Mouse (Mus musculus) heart, postnatal 25 days (tissue): ENCODE results near the gene Abhd5. TPM values are rescaled to one million over a fixed set of nuclear protein-coding genes. Genes with fewer than 3 reads are reported as not detected.

Experiments
- DNase-seq: peaks from one replicate; pipeline ENCODE4 v3.0.0; 2022; ENCODE audit warnings: low spot score
- intact Hi-C: fragments of 180-260 bp; cut with DNase I; formaldehyde crosslinking; loops from one replicate; pipeline ENCODE4 v1.15.1; 2025
- total RNA-seq, 2 experiments: library from RNA; stranded (reverse); gene quantifications; 2 replicates each; pipeline ENCODE4 v1.2.3; 2021

The Abhd5 gene
- total RNA-seq, 2 experiments from 2014 or later = 62.2 to 64.2 TPM

DNA sequence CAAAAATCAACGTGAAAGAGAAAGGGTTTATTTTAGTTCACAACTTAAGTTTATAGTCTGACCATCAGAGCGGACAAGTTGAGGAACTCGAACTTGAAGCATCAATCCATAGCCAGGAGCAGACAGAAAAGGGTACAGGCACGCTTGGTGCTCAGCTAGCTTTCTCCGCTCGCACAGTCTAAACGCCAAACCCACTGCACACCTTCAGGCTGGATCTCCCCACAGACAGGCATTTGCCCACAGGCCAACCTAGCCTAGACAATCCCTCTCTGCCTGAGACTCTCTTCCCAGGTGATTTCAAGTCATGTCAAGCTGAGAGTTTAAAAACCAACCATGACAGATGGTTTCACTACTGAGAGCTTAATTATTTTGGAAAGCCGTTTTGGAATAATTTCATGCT is 6.8 kb upstream of the Abhd5 start:
- intact Hi-C loops = no loop called here
- DNase-seq = no peak

DNA sequence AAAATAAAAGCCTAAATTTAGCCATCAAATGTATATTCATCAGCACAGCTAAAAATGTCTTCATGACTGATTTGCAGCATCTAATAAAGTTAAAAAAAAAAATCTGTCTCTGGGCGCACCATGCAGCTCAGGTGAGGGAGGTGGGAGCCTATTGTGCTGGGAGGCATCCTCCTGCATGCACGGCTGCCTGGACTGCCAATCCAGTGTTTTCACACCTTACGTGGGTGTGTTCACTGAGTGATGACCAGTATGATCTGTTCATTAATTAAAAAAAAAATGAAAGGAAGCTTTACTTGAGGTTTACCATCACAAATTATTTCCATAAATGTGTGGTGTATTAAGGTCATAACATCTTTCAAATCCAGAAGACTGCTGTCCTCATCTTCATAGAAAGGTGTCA is 6.1 kb upstream of the Abhd5 start:
- DNase-seq = no peak
- intact Hi-C loops = no loop called here

DNA sequence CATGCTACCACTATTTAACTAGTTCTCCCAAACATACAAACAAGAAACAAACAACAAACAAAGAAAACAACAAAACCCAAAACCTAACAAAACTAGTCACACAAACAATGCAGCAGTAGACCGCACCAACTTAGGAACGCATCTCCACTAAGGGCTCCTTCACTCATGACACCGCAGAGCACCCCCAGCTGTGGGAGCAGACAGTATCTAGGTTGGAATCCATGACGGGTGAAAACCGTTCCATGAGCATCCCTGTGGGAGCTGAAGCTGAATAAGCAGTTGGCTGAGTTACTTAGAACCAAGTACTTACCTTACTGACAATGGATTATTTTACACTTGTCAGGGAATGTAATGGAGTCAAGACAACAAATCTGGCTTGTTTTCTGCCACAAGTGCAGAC is 5.3 kb upstream of the Abhd5 start:
- intact Hi-C loops = no loop called here
- no peak for DNase-seq

DNA sequence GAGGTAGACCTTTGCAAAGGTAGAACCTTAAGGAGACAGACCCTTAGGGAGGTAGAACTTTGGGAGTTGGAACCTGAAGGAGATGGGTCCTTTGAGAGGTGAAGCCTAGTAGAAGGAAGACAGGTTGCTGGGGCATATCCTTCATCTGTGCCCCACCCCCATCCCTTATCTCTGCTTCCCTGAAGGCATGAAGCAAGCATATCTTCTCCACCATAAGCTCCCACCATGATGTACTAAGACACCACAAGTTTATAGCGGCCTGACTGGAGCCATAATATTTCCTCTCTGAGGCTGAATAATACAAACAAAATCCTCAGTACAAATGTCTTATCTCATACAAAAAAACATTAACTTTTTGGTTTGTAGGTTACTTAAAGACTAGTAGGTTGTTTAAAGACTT is 3.5 kb upstream of the Abhd5 start:
- intact Hi-C loops = no loop called here

DNA sequence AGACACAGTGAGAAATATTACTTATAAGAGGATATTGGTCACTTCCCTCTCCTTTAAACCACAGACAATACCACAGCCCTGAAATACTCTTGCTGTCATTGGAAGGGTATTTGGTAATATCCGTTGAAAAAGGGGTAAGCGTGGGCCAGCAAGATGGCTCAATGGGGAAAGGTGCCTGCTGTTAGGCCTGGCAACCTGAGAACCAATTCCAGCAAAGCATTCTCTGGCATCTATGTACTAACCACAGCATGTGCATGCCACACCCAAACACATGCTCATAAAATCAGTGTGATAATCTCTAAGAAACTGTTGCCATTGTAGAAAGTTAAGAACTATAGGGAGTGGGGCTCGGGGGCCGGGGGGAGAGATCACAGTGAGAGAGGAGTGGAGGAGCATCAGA is 2.1 kb upstream of the Abhd5 start:
- no peak for DNase-seq
- intact Hi-C loops = no loop called here

More for the DNA sequence above, 3.5 kb upstream of the Abhd5 start:
- DNase-seq = no peak

DNA sequence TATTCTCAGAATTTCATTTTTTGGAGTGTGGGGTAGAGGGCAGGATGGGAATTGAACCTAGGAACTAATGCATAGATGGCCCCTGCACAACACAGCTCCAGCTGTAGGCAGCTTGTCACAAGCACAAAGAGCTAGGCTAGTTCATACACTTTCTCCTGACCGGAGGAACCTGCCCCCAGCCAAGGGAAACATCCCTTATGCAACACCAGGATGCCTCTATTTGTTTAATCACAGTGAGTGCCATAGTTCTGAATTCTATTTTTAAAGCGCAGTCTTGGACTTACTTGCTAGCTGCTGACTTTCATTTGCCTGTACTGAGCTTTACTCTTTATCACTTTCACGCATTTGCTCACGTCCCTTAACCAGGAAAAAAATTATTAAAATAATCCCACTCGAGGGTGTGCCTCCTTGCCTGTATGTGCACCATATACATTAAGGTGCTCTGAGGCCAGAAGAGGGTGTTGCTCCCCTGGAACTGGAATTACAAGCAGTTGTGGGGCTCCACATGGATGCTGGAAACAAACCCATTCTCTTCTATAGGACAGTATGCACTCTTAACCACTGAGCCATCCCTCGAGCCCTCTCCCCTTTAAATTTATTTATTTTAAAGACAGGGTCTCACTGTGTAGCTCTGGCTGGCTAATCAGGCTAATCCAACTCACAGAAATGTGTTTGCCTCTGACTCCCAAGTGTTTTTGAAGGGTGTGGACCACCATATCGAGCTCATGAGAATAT is 845 bp upstream of the Abhd5 start:
- intact Hi-C loops = loop anchor here (5.0 kb wide), 1 partner anchor 38 kb away; no protein-coding TSS in a partner anchor
- no peak for DNase-seq

DNA sequence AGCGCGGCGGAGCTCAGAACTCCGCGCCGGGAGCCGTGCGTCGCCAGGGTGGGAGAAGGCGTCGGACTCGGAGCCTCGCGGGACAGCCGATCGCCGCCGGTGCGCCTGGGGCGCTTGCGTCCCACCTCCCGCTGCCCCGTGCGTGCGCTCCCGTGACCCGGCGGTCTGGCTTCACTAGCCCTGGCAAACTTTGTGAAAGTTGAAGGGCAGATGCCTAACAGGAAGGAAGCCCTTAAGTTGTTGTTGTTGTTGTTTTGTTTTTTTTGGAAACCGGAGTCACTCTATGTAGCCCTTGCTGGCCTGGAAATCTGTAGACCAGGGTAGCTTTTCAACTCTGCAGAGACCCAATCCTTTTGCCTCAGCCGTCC is 601 bp downstream of the Abhd5 start:
- DNase-seq = no peak
- intact Hi-C loops = loop anchor here (5.0 kb wide), 1 partner anchor 40 kb away; no protein-coding TSS in a partner anchor

DNA sequence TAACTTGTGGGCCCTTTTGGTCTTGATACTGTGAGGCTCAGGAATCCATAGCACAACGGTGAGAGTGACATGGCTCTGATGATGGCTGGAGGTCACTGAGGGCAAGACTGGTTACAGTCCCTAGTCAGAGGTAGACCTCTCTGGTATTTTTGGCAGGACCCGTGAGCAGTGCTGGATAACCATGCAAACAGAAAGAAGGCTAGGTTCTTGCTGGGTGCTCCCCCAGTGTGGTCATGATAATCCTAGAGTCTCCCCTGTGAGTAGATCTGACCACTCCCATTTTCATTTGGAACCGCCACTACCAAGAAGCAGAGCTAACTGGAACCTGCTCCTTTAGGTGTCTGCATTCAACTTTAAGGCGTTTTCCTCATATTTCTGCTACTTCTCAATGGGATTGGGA is 1.5 kb downstream of the Abhd5 start:
- intact Hi-C loops = loop anchor here (5.0 kb wide), 1 partner anchor 41 kb away; no protein-coding TSS in a partner anchor
- no peak for DNase-seq

DNA sequence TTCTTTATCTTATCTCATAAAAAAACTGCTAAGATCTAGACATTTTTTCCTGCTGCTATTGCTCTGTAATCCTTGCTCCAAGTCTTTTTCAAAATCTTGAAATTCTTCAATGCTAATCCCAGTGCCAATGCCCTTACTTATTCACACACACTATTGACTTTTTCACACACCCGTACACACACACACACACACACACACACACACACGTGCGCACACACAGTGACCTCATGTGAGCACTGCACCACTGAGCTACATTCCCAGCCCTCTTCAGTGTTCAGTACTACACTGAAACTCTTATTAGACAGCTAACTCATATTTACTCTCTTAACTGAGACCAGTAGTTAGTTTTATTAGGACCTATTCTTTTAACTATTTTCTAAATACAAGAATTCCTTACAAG is 2.8 kb downstream of the Abhd5 start:
- DNase-seq = no peak
- intact Hi-C loops = loop anchor here (5.0 kb wide), 1 partner anchor 42 kb away; no protein-coding TSS in a partner anchor

DNA sequence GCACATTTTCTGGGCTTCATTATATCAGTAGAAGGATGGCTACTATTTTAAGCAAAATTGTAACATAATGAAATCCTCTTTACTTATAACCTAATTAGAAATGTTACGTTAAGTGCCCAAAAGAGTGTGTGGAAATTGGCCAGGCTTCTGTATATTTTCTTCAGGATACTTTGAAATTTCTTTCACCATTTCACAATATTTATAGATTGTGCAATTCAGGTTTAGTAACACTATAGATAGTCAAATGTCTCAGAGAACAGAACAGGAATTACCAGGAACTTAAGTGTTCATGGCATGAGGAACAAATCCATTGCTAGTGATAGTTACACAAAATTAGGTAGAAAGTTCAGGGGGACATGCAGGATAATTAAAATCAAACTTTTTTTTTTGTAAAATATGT is 5.7 kb downstream of the Abhd5 start:
- DNase-seq = no peak
- intact Hi-C loops = no loop called here

DNA sequence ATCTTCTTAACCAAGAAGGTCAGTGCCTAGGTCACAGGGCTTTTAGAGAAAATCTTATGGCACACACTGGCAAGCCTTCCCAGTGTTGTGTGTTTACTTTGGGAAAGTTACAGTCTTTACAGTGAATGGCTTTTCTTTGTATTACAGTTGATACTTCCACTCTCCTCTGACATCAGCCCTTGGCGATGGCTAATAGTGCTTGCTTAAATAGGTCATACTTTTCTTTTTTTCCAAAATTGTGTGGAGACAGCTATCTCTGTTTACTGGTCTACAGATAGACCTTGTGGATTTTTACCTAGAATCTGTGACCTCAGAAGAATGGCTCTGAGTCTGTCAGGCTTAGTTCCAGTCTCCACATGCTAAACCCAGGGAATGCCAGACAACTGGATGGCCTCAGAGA is 6.2 kb downstream of the Abhd5 start:
- DNase-seq = no peak
- intact Hi-C loops = no loop called here

DNA sequence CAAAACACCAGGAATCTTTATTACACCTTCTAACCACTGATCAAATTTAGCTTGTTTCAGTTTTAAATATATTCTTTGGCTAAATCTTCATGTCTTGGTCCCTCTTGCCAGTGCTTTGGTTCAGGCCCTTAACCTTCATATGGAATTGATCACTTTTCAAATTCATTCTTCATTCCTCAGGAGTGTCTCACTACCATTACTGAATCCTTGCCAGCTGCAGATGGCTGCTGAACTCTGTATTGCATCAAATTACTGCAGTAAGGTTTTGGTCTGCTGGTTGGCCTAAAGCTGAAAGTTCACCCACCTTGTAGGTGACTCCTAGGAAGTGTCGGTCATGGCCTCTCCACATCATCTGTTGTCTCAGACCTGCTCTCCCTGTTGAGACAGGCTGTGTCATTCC is 12.8 kb downstream of the Abhd5 start:
- intact Hi-C loops = no loop called here
- no peak for DNase-seq

DNA sequence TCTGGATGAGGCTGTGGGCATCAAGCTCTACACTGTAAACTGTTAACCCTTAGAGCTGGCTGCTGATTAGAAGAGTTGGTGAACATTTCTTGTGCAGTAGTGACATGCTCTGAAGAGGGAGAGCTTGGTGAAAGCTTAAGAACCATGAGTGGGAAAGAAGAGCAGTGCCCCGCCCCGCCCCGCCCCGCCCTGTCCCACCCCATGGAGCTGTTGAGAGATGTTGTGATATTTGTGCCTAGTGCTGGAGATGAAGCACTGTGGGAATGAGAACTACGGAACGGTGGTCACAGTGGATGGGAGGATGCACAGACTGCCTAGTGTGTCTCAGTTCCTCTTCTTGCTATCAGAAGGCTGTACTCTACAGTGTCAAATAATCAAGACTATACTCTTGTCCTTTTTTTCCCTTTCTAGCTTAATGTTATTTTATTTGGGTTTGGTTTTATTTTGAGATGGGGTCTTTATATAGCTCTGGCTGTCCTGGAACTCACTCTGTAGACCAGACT is 18.9 kb downstream of the Abhd5 start:
- DNase-seq = no peak
- intact Hi-C loops = no loop called here

DNA sequence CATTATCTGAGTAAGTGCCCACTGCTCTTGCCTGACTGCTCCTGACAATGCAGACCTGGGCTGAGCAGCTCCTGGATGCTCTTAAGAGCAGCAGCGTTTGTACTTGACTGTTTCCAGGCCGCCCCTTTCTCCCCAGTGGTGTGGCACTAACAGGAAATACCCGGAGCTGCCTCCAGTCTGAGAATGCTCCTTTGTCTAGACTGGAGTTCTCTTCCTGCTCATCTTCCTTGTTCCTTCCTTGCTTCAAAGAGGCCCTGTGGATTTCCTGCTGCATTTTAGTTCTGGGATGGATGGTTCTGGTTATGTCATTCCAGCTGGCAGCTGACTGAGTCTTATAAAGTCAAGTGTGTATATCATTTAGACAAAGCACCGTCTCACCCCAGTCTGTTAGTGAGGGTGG is 21.1 kb downstream of the Abhd5 start:
- no peak for DNase-seq
- intact Hi-C loops = no loop called here

DNA sequence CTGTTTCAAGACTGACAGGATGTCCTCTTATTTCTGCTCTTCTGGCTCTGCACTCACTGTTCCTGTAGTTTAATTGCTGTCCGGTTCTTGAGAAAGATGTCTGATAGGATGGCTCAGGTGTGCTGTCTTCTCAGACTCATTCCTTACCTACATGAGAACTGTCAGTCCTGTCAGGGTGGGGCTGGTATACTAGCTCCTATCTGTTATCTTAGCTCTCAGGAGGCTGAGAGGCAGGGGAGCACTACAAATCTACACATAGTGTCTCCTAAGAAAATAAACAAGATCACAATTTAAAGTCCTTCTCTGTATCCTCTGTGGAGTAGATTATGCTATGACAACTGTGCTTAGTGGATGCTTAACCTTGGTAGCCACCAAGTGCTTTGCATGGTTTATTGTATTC is 21.6 kb downstream of the Abhd5 start:
- no peak for DNase-seq
- intact Hi-C loops = no loop called here

DNA sequence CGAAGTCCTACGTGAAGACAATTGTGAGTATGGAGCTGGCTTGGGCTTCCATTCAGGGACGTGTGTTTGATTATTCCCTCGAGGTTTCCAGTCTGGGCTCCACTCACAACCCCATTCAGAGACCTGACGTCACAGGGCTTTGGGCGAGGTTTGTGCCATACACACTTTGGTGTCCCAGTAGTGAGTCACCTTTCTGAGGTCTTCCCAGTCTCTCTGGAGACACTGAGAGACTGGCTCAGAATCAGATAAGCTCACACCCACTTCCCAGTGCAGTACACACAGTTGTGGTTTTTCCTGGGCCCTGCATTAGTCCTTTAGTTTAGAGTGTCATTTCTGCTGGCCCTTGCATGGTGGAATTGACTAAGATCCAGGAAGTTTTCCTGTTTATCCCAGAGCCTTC is 27.6 kb downstream of the Abhd5 start:
- DNase-seq = no peak
- intact Hi-C loops = no loop called here

DNA sequence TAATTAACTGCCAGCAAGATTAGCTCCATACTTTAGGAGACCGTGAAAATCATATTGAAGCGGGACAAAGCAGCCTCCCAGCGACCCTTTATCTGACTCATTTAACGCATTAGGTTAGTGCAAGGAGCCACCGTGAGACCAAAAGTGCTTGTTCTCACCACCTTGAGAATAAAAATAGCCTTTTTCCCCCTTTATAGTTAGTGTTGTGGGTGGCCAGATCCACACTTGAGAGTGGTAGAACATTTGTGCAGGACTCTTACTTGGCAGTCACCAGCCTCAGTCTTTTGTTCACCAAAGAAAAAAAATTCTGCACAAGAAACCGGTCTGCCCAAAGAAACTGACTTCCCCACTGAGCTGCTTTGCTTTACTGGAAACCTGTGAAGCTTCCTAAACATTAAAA is 29.6 kb downstream of the Abhd5 start:
- intact Hi-C loops = no loop called here

DNA sequence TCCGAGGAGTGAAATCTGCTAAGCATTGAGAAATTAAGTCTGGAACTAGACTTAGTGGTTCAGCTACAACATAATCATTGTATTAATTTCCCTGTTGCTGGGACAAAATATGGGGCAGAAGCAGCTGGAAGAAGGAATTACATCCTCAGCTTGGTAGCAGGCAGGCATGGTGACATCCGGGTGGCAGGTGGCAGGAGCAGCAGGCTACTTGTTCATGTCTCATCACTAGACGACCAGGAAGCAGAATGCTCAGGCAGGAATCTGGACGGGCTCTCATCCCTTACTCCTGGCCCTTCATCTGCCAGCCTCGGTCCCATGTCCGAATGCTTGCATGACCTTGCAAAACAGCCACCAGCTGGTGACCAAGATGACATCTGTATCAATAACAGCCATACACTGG is 30.6 kb downstream of the Abhd5 start:
- no peak for DNase-seq
- intact Hi-C loops = no loop called here

More for the DNA sequence above, 29.6 kb downstream of the Abhd5 start:
- no peak for DNase-seq

DNA sequence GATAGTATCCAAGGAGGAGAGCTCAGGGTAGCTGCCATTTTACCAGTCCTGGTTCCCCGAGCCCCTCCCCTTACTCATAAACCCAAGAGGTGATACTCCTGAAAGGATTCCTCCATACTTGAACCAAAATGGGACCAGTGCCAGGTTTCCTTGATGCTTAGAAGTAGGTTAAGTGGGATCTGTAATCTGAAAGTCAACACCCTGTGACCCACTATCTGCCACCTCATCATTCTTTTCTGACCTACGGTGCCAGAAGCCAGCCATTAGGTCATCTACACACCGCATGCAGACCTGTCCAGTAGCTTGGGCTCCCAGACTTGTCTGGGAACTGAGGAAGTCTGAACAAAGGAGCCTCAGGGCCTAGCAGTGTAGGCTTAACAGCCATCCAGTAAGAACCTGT is 34.6 kb downstream of the Abhd5 start:
- intact Hi-C loops = no loop called here

DNA sequence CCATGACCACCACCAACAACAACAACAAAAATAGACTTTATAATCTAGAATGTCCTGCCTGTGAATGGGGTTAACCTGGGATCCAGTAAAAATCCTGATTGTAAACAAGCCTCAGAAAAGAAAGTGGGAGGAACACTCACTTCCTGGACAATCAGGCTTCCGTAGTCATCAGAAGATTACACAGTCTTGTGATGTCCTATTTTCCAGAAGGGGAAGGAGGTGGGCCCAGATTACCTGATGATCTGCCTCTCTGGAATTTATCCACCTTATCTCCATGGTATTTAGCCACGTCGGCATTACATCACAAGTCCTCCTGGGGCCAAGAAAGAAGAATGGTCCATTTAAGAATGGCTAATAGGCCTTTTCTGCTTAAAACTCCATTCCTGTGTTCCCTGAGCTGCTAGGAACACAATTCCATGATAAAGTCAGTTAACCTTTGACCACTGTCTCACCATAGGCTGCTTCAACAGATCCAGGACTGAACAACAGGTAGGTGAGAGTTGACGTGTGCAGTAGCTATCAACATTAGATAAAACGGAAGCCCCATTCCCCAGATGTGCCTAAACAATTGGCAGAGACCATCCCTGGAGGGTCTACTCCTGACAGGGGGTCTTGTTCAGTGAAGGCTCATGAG is 38.0 kb downstream of the Abhd5 start:
- no peak for DNase-seq
- intact Hi-C loops = no loop called here

More for the DNA sequence above, 34.6 kb downstream of the Abhd5 start:
- DNase-seq = no peak

DNA sequence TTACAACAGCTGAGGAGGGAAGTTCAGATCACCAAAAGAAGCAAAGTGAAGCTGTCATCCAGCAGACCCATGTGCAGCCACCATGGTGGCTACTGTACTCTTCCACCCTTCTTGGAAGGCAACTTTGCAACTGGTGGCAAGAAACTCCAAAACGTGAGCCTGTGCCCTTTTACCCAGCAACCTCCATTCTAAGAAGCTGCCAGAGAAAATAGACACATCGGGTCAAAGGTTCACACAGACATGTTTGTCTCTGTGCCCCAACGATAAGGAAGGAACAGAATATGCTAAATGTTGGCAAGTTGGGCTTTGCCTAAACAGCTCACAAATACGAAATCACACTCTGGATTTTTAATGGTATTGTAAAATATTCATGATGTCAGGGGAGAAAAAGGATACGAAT is 44.4 kb downstream of the Abhd5 start:
- DNase-seq = no peak
- intact Hi-C loops = no loop called here

DNA sequence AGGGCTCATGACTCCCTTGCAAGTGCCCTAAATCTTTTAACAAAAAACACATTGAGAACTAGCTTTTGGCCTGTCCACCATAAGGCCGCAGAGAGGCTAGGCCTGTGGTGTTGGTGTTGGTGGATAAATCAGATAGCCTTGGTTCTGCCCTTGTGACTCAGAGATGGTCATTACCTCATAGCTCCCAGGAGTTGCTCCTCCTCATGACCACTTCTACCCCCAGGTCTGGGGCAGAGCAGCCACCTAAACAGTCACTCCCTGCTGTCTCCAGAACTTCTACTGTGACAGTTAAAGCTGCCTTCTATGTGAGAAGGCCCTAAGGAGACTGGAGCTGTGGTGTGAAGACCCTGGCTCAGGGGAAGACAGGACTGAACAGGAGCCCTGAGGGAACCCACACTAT is 45.7 kb downstream of the Abhd5 start:
- intact Hi-C loops = no loop called here

More for the DNA sequence above, 45.7 kb downstream of the Abhd5 start:
- DNase-seq = no peak
